Mouse (Mus musculus): ENCODE results near the gene Map2.

- TF ChIP-seq GATA1 (IDR thresholded peaks at IDR 0.05; ENCODE audit: low read length) (no peak), TAL1 (IDR thresholded peaks at IDR 0.05; ENCODE audit: low read length) (no peak)
Measured at GRCm38 (mm10) chr1:66365600-66365999, 190.5 kb downstream of the Map2 start.

Data from erythroblast, embryonic 14.5 days (primary cell).